Mouse (Mus musculus) liver, adult 2 months (tissue): ENCODE measurements around the gene Echs1.

Experiments used
- CTCF ChIP-seq: fragments of 200-500 bp; IDR thresholded peaks from 2 replicates; pipeline ENCODE4 v1.5.1; 2011; ENCODE audit warnings: low read depth, low read length, control low read depth
- POLR2A ChIP-seq: fragments of 200-500 bp; IDR thresholded peaks from 2 replicates; pipeline ENCODE4 v1.6.1; 2011; ENCODE audit warnings: low read length, control low read depth; ENCODE audit not compliant: insufficient read depth; ENCODE audit errors: extremely low read depth

DNA sequence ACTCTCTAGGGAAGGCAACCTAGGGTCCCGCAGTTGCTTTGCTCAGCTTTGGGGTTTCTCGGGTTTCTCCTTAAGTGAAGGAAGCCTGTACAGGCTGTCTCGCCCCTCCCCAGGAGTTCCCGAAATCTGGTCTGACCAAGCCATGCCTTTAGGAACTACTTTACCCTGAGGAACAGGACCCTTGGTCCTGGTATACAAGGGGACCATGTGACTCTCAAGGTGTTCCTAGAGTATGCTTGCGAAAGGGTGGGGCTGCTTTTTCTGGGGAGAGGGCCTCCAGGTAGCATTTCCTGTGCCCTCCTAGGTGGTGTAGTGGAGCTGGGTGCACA is 9.7 kb upstream of the Echs1 start:
- TF ChIP-seq POLR2A, result no peak
- TF ChIP-seq CTCF, result no peak
